Mouse (Mus musculus): ENCODE measurements around the gene Trub1.

GRCm38 (mm10) chr19:57431476-57431875 lies 21.2 kb upstream of the Trub1 start:
- no peak for TF ChIP-seq CTCF (IDR thresholded peaks at IDR 0.05; ENCODE audit: low read depth)
- no peak for TF ChIP-seq EP300 (IDR thresholded peaks at IDR 0.05; ENCODE audit: low read depth)
